Mouse (Mus musculus) MN1 (cell line): ENCODE data around the gene Ciita.

ENCODE experiments used
- DNase-seq: peaks from one replicate; pipeline ENCODE4 v3.0.0-alpha.2; 2016; ENCODE audit warnings: low spot score

Ciita gene

GRCm38 (mm10) chr16:10551592-10551991, 71.7 kb downstream of the Ciita start:
- no peak for DNase-seq

- DNase-seq, result no peak
Observed at GRCm38 (mm10) chr16:10553858-10554257, 74.0 kb downstream of the Ciita start.

DNA sequence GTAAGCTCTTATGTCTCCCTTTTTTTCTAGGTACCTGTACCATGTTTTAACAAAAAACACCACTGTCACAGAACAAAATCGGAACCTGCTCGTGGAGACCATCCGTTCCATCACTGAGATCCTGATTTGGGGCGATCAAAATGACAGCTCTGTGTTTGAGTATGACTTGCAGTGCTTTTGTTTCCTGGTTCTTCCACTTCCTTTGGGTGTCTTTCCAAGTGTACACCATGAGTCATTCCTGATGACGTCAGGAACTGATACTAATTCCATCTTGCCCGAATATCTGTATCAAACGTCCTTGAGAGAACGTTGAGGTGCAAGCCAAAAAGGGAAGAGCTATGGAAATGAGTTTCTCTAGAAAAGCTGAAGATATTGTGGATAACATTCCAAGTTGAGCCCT, 80.1 kb downstream of the Ciita start:
- DNase-seq, result no peak

GRCm38 (mm10) chr16:10565278-10565885, 85.5 kb downstream of the Ciita start:
- peak; percentile 83 for DNase-seq

- no peak for DNase-seq
Observed at GRCm38 (mm10) chr16:10567153-10567552, 87.3 kb downstream of the Ciita start.

DNA sequence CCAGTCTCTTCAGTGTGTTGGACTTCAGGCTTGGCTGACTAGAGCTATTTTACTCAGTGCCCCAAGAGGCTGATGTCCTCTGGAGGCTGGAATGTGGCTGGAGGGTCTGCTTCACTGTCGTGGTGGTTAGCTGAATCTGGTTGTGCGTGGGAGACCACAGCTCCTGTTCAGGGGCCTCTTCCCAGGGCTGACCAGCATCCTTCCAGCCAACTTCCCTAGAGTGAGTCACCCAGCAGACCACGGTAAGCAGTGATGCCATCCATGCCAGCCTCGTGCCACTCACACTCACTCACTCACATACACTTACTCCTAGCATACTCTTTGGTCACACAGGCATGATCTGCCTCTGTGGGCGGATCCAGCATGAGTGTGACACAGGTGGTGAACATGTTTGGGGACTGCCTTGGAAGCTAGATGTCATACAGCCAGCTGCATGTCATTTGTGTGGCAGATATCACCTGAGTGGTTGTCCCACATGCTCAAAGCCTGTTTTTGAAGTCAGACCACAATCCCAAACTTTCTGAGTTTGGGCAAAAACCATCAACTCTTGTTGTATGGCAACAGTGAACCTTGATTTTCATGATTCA, 90.0 kb downstream of the Ciita start:
- DNase-seq, result no peak

DNA sequence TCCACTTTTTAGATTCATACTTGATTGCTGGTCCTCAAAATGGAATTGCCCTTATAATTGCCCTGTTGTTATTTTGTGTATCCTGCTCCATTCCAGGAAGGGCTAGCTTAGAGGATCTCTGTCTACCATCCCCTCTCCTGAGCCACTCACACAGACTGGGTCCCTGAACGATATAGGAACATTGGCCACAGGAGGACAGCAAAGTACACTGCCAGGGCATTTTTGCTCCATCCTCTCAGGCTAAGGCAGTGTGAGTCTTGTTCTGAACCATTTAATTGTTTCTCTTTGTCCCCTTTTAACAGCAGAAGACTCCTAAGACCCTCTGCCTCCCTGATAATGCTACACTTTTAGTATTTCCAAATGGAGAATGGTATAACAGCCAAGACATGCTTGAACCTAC, 90.8 kb downstream of the Ciita start:
- DNase-seq, result no peak

- DNase-seq, result peak; percentile 42
Observed at GRCm38 (mm10) chr16:10571820-10572219, 92.0 kb downstream of the Ciita start.

- no peak for DNase-seq
Observed at GRCm38 (mm10) chr16:10574936-10575335, 95.1 kb downstream of the Ciita start.

DNA sequence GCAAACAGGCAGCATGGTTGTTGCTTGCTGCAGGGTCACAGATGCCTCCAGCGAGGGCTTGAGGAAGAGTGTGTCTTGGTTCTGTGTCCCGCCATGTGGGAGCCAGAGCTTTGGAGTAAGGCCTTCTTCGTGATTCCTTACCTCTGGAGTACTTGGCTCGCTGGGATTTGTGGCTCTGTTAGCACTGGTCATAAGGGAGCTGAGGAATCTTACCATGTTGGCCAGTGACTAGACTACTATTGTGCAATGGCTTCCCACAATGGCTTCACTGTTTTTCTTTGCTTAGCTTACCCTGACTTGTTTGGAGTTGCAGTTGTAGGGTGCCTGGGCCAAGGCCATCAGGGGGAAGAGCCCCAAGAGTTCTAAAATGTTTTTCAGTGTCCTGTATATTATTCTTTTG, 96.1 kb downstream of the Ciita start:
- no peak for DNase-seq

DNA sequence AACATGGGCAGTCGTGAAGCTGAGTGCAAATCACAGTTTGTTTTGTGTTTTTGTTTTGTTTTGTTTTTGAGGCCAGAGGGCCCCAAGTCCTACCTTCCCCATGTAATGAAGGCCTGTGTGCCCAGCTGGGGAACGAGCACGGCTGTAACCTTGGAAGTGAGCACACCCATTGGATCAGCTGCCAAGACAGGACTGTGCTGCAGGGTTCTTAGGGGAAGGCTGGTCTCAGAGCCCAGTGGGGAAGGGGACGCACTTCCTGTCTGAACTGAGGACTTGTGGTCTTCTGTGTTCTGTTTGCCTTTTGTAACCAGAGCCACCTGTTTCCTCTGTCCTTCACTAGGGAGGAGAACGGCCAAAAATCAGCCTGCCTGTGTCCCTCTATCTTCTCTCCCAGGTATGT, 97.7 kb downstream of the Ciita start:
- no peak for DNase-seq
